Mouse (Mus musculus) urinary bladder, postnatal 36 days (tissue): ENCODE results near the gene Gtf2a2.
"Not testable (repeated sequence)": the region's sequence is repeated elsewhere in the genome, so short reads cannot be mapped to it uniquely, and the experiment has no call there.

Experiments
- DNase-seq, 2 experiments: peaks; one replicate each; pipeline ENCODE4 v3.0.0; 2022; ENCODE audit warnings: low spot score in 2 of 2, mixed read lengths in 1 of 2

The Gtf2a2 gene

DNA sequence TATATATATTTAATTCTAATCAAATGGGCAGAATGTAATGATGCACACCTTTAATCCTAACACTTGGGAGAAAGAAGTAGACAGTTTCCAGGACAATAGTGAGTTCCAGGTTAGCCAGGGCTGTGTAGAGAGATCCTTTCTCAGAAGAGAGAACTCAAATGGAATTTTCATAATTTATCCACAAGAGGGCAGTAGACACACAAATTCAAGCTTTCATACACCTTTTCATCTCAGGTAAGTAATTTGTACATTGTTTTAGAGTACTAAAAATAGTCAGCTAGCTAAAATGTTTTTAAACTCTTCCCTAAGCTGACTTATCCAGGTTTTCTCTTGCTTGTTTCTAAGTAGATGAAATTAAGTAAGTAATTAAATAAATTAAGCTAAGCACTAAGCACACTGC, 6.5 kb downstream of the Gtf2a2 start:
- no peak for DNase-seq

DNA sequence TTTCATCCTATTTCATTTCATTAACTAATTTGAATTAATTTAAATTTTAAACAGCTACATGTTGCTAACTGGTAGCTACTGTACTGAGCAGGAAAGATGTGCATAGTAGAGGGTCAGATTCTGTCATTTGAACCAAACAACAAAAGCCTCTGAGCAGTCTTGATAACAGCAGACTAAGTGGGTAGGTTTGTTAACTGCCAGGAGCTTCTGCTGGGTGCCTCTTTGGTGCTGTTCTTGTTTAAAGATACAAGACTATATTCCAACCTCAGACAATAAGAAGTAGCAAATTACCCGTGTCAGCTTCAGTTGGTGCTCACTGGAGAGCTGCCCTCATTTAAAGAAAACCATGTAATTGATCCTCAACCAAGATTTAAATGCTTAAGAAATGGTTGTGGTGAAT, 9.3 kb downstream of the Gtf2a2 start:
- no peak for DNase-seq

DNA sequence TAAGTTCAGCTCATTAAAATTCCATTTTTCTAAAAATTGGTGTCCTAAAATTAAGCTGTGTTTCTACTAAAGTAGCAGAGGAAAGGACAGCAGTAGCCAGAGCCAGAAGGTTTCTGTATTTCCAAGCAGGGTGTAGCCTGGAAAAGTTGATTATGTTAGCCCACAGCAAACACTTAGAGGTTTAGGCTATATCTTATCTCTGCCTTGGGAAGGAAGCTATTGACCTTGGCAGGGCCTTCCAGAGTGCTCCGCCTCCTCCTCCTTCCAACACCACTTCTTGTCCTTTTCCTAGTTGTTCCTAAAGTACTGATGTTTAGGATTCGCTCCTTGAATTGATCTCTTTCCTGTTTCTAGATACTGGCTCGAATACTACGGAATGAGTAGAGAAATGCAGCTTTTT, 9.7 kb downstream of the Gtf2a2 start:
- no peak for DNase-seq

DNA sequence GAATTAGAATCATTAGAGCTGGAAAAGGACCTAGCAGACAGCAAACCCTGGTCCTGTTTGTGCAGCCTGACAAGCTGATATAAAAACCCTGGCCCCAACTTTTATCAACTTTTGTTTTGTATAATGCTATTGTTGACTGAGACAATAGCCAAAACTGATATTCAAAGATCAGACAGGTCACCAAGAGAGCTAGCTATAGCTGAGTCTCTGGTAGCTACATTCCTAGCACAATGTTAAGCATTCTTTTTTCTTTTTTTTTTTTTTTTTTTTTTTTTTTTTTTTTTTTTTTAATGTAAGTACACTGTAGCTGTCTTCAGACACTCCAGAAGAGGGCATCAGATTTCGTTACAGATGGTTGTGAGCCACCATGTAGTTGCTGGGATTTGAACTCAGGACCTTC, 11.3 kb downstream of the Gtf2a2 start:
- DNase-seq: not testable (repeated sequence)

DNA sequence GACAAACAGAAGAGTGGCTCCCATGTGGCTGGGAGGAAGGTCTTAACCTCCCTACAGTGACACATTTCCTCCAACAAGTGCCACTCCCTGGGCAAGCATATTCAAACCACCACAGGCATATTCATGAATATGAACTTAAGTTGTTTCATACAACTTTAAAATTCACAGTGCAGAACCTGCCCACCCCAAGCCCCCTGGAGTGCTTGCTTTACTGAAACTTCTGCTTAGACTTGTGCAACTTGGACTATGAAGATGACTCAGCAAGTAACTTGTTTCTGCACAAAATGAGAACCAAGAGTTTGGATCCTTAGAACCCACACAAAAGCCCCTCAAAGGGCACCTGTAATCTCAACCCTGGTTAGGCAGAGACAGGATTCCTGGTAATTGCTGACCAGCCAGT, 12.3 kb downstream of the Gtf2a2 start:
- no peak for DNase-seq

DNA sequence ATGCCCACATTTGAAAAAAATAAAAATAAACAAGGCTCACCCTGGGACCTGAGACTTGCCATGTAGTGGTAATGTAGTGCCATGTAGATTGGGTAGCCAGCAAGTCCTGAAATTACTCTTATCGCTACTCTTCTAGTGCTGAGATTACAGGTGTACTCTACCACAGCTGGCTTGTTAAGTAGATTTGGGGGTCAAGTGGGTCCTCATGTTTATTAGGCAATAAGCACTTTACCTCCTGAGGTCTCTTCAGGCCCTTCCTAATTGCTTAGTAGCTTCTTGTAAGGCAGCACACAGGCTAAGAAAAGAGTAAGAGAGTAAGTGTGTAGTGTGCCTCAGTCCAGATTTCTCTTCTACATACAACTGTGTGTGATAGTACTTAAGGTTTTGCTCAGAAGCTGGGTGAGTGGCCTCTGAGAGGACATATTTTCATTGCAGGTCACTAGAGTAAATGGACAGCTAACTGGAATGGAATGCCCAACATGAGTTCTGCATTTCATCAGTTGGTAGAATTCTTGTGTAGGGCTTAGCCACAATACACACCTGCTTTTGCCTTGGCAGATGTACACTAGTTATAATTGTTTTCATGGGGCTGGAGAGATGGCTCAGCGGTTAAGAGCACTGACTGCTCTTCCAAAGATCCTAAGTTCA, 13.1 kb downstream of the Gtf2a2 start:
- DNase-seq: no peak

DNA sequence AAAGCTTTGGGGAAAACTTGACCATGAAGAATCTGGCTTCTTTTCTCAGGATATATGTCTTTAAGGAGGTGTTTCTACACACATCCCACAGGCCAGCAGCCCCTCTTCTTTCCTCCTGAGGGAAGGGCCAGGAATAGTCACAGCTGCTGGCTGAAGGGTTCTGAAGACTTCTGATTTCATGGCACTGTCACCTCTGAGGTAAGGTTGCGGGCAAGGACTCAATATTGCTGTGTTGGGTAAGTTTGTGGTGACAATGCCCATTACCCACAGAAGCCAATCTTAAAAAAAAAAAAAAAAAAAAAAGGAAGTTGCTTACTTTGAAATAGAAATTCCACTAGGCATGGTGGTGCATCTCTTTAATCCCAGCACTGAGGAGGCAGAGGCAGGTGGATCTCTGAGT, 19.8 kb downstream of the Gtf2a2 start:
- no peak for DNase-seq

DNA sequence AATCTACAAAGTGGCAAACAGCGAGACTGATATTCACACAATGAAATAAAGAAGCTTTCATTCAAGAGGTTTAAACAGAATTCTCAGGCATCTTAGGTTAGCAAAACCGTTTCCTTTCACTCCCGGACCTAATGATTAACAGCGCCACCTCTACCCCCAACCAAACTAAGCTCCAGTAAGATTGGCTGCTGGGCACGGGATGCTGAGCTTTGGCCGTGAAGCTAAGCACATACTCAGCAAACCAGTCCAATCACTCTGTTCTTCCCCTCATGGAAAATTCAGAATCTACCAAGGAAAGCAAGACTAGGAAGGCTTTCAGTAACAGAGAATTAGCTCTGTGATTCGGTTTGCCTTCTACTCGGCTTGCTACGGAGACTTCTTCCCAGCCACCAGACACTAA, 20.7 kb downstream of the Gtf2a2 start:
- DNase-seq: no peak

DNA sequence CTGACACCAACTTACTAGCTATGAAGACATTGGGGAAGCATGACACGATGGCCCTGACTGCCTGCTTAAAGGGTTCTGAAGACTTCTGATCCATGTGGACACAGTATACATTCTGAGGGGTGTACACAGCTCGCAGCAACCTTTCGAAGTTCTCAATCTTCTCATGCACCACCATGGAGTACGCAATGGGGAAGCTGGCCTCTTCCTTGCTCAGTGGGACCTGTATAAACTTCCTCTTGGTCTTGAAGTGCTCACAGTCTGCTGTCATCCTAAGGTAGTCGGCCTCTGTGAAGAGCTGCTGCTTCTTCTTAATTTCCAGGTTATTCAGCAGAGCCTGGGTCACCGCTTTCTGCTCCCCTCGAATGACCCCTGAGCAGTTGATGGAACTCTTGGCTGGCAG, 22.4 kb downstream of the Gtf2a2 start:
- no peak for DNase-seq

DNA sequence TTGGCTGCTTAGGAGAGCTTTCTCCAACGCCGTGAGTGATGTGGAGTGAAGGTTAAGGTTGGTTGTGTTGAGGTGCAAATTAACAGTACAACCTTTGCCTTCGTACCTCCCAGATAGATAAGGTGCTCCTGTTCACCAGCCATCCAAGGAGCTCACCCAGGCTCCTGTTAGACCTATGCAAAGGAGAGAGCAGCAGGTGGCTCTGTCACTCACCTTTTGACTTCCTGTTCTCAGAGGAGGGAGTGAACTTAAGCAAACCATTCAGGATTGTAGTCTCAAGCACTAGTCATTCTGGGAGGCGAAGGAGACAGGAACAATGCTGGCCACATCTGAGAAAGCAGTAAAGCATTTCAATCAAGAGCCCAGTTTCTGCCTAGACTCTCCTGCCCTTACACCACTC, 24.3 kb downstream of the Gtf2a2 start:
- peak in 1 of 2 experiments; percentile 22 for DNase-seq

DNA sequence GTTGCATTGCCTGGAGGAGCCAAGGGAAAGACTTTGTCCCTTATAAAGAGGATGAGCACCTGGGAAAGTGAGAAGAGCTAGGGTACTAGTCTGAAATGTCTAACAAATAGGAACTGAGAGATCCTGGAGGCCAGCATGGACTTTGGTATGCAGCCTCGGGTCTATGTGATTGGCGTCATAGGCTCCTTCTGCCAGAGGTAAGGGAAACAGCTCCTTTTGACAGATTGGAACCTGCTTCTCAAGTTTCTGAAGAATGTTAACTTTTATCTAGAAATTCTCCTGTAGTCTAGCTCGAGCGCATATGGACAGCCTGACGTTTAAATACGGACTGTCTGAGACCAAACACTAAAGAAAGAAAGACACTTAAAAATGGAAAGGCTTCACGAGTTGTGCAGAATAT, 25.6 kb downstream of the Gtf2a2 start, which contains the start of gene Gcnt3:
Gene Gcnt3 (minus strand): TSS at position 101 of the 400 bp plus-strand sequence.
- DNase-seq: no peak

DNA sequence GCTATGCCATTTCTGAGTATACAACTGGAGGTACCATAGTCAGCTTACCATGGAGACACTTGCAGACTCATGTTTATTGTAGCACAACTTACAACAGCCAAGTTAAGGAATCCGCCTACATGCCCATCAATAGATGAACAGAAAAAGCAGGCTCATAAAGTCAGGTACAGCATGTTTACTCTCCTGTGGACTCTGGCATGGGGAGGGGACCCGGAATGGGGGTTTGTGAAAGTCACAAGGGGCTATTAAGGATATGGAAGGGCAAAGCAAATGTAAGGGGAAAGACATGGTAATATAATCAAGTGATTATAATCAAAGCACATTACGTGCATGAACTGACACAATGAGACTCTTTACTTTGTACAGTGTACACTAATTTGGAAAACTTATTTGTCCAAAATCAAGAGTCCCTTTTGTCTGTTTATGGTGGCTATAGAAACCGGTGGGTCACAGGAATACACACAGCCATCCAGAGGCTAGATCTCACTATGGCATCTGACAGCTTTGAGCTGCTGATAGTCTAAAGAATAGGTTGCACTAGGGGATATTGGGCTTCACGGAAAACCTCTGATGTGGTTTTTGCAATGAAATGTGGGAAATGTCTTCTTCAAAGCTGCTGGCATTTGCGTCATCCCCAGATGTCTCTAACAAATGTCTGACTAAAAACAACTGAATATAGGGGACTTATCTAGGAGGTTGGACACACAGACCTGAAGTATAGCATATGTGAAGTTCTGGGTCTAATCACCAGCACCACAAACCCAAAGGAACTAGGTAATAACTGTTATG, 27.4 kb downstream of the Gtf2a2 start:
- DNase-seq: no peak

DNA sequence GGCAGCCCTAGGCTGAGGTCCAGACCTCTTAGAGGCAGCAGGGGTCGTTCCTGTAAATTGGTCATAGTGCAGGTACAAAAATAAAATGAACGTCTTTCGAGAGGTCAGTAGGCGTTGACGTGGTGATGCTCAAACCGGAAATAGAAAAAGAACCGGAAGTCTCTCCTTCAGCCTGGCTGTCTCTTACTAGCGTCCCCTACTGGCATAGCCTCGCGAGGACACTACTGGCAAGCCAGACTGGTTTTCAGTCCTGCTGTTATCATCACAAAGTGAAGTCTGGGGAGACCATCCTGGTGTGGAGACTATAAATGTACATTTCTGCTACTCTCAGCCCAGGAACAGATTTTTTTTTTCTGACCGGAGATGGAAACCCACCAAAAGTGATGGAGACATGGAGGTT, 28.2 kb downstream of the Gtf2a2 start:
- DNase-seq: no peak

DNA sequence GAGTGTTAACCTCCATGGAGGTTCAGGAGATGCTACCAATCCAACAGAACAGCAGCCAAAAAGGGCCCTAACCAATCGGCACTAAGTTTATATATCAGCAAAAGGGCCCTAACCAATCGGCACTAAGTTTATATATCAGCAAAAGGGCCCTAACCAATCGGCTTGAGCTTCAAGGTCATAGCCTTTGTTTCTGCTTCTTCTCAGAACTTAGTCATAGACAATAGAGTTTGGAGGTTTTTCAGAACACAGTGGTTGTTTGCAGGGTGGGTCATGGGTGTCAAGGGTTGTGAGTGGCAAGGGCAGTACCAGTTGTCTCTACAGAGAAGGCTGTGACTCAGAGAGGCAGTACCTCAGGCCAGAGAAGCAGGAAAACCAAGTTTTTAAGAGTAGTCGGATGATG, 29.8 kb downstream of the Gtf2a2 start:
- peak in 1 of 2 experiments; percentile 19 for DNase-seq

DNA sequence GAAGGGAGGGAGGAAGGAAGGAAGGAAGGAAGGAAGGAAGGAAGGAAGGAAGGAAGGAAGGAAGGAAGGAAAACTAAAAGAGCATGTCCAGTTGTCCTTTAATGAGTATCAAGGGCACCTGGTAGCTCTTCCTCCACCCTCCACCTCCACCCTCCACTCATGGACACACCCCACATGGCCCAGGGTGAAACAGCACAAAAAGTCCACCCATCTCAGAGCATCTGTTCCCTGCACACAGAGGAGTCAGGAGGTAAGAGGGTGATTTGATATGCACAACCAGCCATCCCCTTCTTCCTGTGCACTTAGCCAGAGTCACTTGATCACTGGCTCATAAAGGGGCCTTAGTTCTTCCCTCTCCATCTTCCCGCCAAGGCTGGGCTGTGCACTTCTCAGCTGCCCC, 30.6 kb downstream of the Gtf2a2 start:
- DNase-seq: no peak

DNA sequence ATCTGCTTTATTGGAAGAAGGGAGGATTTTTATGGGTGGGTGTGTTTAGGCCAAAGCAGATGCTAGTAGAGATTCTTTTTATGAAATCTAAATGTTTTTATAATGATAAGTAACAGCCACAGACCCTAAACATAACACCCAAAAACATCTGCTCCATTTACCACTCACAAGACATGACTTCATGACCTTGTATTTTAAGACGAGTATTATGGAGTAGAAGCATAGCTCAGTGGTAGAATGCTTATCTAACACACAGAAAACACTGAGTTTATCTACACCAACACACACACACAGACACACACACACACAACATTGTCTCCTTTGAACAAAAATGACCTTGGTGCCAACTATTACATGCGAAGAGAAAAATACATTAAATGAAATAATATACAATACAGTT, 32.5 kb downstream of the Gtf2a2 start:
- no peak for DNase-seq

DNA sequence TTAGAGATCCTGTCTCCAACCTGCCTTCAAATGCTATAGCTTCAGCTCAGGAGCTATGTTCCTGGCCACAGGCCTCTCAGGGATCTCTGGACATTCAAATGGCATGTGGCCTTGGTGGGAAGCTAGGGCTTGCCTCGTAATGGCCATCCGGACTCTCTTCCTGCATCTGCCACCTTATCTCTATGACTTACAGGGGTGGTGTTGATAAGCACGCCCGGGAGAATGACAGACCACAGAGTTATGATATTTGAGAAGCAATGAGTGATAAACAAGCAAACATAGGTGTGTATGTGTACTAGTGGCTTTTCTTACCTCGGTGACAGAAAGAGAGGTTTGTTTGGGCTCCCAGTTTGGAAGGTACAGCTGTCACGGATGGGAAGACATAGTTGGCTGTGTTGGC, 33.9 kb downstream of the Gtf2a2 start:
- no peak for DNase-seq

DNA sequence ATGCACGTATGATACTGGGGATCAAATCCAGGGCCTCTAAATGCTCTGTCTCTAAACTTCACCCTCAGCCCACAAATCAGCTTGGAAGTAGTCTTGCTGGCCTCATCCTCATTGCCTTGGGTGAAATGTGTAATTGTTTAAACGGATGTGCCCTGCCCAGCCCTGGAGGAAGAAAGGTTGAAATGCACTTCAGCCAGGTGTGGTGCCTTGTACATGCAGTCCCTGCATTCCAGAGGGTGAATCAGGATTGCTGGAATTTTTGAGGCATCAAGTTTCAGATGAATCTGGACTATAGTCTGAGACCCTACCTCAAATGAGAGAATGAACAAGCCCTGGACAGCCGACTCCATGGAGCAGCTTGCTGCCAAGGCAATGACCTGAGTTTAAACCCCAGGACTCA, 35.5 kb downstream of the Gtf2a2 start:
- peak in 1 of 2 experiments; percentile 7 for DNase-seq

DNA sequence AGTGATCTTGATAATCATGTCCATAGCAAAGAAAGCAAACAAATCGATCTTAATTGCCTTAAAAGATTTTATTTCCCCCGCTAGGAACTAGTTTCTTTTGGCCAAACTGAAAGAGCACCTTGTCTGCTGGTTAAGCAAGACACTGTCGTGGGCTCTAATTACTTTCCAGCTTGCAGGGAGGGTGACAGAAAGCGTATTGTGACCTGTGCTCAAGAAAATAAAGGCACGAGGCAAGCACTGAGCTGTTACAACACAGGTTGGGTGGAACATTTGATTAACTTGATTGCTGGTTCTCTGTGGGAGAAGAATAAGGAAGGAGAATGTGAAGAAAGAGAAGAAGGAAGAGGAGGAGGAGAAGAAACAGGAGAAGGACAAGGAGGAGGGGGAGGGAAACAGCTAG, 35.9 kb downstream of the Gtf2a2 start:
- DNase-seq: no peak

DNA sequence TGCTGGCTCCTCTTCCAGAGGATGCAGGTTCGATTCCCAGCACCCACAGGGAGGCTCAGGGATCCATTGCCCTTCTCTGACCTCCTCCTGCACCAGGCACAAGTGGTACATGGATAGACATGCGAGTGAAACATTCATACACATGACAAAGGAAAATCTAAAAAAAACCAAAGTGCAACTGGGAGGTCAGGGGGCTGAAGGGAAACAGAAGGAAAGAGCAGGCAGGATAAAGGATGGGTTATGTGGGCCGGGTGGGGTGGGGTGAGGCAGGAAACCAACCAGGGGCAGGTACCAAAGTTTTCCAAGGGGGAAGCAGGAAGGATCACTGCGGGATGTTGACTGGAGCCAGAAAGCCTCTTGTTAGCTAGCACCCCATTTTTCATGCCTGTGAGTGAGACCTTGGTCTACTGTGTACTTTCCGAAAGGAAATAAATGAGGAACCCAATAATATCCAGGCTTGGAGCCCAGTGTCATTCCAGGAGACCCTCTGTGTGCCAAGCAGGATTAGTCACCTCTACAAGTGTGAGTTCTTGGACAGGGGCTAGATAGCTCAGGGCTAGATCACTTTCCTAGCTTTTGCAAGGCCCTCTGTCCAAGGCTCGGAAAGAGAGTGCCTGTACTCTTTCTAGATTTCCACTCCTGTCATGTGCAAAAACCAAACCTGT, 36.5 kb downstream of the Gtf2a2 start:
- DNase-seq: peak in 1 of 2 experiments; percentile 47

DNA sequence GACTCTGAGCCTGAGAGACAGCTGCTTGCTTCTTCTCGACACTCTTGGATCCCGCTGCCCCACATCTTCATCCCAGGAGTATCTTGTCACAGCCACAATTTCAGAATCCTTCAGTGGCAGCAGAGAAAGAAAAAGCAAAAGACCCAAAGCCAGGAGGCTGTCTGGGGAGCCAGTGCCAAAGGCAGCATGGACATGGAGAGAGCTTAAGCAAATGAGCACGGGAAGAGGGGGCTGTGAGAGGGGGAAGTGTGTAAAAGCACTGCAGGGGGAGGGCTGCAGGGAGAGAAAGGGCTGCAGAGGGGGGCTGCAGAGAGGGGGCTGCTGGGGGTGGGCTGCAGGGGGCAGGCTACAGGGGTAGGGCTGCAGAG, 37.0 kb downstream of the Gtf2a2 start:
- no peak for DNase-seq

DNA sequence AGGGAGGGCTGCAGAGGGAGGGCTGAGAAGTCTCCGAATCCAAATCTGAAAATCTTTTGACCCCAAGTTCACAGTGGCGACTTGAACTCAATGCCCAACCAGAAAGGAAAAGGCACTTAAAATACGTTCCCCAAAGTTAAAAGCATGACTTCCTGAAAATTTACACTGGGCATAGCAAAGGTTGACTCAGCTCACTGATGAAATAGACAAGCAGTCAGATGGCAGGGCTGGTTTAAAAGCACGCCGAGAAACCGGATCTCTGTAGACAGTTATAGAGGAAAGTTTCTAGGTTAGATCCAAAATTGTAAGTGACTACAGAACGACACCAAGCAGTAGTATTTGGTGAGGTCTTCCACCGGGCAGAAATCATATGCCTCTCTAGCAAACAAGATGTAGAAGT, 37.5 kb downstream of the Gtf2a2 start:
- DNase-seq: no peak

DNA sequence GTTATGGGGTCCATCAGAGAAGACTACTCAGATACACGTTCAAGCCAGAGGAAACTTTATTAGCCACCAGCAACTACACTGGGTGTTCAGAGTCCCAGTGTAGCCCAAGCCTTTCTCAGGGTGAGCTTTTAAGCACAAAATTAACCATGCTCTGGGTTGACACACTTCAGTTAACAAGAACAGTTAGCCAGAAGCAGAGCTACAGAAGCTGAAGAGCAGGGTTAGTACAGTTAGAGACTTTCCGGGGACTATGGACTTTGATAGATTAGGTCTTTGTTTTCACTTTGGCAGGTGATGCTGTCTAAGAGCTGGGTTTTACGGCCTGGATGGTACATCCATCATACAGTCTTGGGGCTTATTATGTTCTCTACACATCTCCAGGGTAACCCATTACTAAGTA, 40.4 kb downstream of the Gtf2a2 start:
- DNase-seq: no peak
